Mouse (Mus musculus): ENCODE results near the gene Gm17027. TPM values are rescaled to one million over a fixed set of nuclear protein-coding genes. Genes with fewer than 3 reads are reported as not detected.
A peak's percentile ranks its signal among the peaks of the same experiment; 100 is the strongest.
"Not testable (repeated sequence)": the region's sequence is repeated elsewhere in the genome, so short reads cannot be mapped to it uniquely, and the experiment has no call there.

The Gm17027 gene
- total RNA-seq (2021): not detected
- long read RNA-seq, experiment 1: 0 reads
- long read RNA-seq, experiment 2: 0 reads

- DNase-seq: not testable (repeated sequence)
Measured at GRCm38 (mm10) chr14:42162522-42162921, at the start of gene Gm17027. Gene Gm17027, minus strand, starts transcription at chr14:42162622.

- not testable (repeated sequence) for DNase-seq
Measured at GRCm38 (mm10) chr14:42190691-42191090, 28.3 kb upstream of the Gm17027 start, which contains the start of gene Gm3573. Gene Gm3573, minus strand, starts transcription at chr14:42190791.

- DNase-seq: not testable (repeated sequence)
Measured at GRCm38 (mm10) chr14:42183936-42184335, 21.5 kb upstream of the Gm17027 start.

GRCm38 (mm10) chr14:42134571-42134970, 27.9 kb downstream of the Gm17027 start:
- DNase-seq: peak; percentile 7

- peak; percentile 1 for DNase-seq
Measured at GRCm38 (mm10) chr14:42133806-42134205, 28.6 kb downstream of the Gm17027 start.

GRCm38 (mm10) chr14:42117269-42117668, 45.2 kb downstream of the Gm17027 start, which contains the start of gene Gm7951:
Gene Gm7951, minus strand, starts transcription at chr14:42117369.
- DNase-seq: not testable (repeated sequence)

Other genes starting within 250 kb of the Gm17027 start
- gene 1700049E17Rik1, start 237.7 kb downstream of the Gm17027 start, total RNA-seq (2021): not detected
- not detected for gene 1700024B05Rik, start 218.6 kb downstream of the Gm17027 start, total RNA-seq (2021)
- not detected for gene Gm6401, start 194.7 kb downstream of the Gm17027 start, total RNA-seq (2021)
- gene Gm3543, start 179.3 kb downstream of the Gm17027 start, total RNA-seq (2021): not detected
- not detected for gene Gm7951, start 45.3 kb downstream of the Gm17027 start, total RNA-seq (2021)
- gene Gm3573, start 28.2 kb upstream of the Gm17027 start, total RNA-seq (2021): not detected
- not detected for gene Gm17026, start 97.4 kb upstream of the Gm17027 start, total RNA-seq (2021)
- gene Gm9611, start 134.7 kb upstream of the Gm17027 start, total RNA-seq (2021): not detected
- not detected for gene Gm7995, start 147.6 kb upstream of the Gm17027 start, total RNA-seq (2021)

All from adrenal gland, postnatal 10 days (tissue).